Mouse (Mus musculus) forelimb bud, embryonic 11.5 days (tissue): ENCODE data around the gene Lars2.
"Not testable (repeated sequence)": the region's sequence is repeated elsewhere in the genome, so short reads cannot be mapped to it uniquely, and the experiment has no call there.

Source experiments
- DNase-seq: peaks from one replicate; pipeline ENCODE4 v3.0.0-alpha.2; 2012; ENCODE audit warnings: low read depth, low spot score

The Lars2 gene

GRCm38 (mm10) chr9:123366708-123367385 lies at the start of gene Lars2:
TSS of gene Lars2 (plus strand) at chr9:123366927.
- DNase-seq, result peak; percentile 90

GRCm38 (mm10) chr9:123326106-123326505 lies 40.6 kb upstream of the Lars2 start:
- DNase-seq, result no peak

- DNase-seq, result no peak
Measured at GRCm38 (mm10) chr9:123328336-123328735, 38.4 kb upstream of the Lars2 start.

- DNase-seq, result no peak
Measured at GRCm38 (mm10) chr9:123329831-123330230, 36.9 kb upstream of the Lars2 start.

- not testable (repeated sequence) for DNase-seq
Measured at GRCm38 (mm10) chr9:123330271-123330670, 36.5 kb upstream of the Lars2 start.

- DNase-seq, result no peak
Measured at GRCm38 (mm10) chr9:123333479-123333878, 33.2 kb upstream of the Lars2 start.

GRCm38 (mm10) chr9:123335044-123335670 lies 31.6 kb upstream of the Lars2 start:
- peak; percentile 9 for DNase-seq

- DNase-seq, result no peak
Measured at GRCm38 (mm10) chr9:123339651-123340144, 27.0 kb upstream of the Lars2 start.

GRCm38 (mm10) chr9:123341256-123341655 lies 25.5 kb upstream of the Lars2 start:
- no peak for DNase-seq

GRCm38 (mm10) chr9:123343069-123343468 lies 23.7 kb upstream of the Lars2 start:
- no peak for DNase-seq

- DNase-seq, result not testable (repeated sequence)
Measured at GRCm38 (mm10) chr9:123349286-123349685, 17.4 kb upstream of the Lars2 start.

GRCm38 (mm10) chr9:123359981-123360380 lies 6.7 kb upstream of the Lars2 start:
- no peak for DNase-seq

- DNase-seq, result no peak
Measured at GRCm38 (mm10) chr9:123365353-123365752, 1.4 kb upstream of the Lars2 start.

- no peak for DNase-seq
Measured at GRCm38 (mm10) chr9:123365942-123366707, 602 bp upstream of the Lars2 start.

GRCm38 (mm10) chr9:123367636-123368035 lies 909 bp downstream of the Lars2 start:
- no peak for DNase-seq

- peak; percentile 40 for DNase-seq
Measured at GRCm38 (mm10) chr9:123382399-123382798, 15.7 kb downstream of the Lars2 start.

GRCm38 (mm10) chr9:123384696-123385095 lies 18.0 kb downstream of the Lars2 start:
- DNase-seq, result no peak

GRCm38 (mm10) chr9:123385352-123386198 lies 18.8 kb downstream of the Lars2 start:
- DNase-seq, result no peak

- no peak for DNase-seq
Measured at GRCm38 (mm10) chr9:123386347-123386746, 19.6 kb downstream of the Lars2 start.

GRCm38 (mm10) chr9:123388087-123389007 lies 21.6 kb downstream of the Lars2 start:
- DNase-seq, result not testable (repeated sequence)
